Mouse (Mus musculus) kidney, postnatal 36 days (tissue): ENCODE results near the gene B430306N03Rik.
"Not testable (repeated sequence)": the region's sequence is repeated elsewhere in the genome, so short reads cannot be mapped to it uniquely, and the experiment has no call there.

Source experiments
- DNase-seq, 2 experiments: peaks; one replicate each; pipeline ENCODE4 v3.0.0; 2021 to 2022; ENCODE audit warnings: mixed read lengths in 2 of 2

B430306N03Rik gene

GRCm38 (mm10) chr17:48318686-48319085 is 2.7 kb downstream of the B430306N03Rik start:
- DNase-seq: no peak

GRCm38 (mm10) chr17:48321279-48321678 is 5.3 kb downstream of the B430306N03Rik start:
- DNase-seq: no peak

DNA sequence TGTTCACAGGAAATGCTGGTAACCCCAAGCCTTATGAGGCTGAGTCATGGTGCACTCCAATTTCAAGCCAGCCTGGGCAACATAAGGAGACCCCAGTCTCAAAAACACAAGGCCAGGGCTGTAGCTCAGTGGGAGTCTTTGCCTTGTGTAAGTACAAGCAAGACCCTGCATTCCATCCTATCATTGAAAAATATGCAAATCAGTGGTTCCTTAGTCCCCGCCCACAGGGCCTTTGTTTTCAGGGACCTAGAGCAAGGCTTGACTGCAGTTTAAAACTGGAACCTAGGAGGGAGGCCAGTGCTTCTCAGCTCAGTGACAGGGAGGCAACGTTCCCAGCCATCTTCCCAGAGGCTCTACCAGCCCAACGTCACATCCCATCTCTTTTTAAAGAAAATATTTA is 7.3 kb downstream of the B430306N03Rik start:
- DNase-seq: no peak

DNA sequence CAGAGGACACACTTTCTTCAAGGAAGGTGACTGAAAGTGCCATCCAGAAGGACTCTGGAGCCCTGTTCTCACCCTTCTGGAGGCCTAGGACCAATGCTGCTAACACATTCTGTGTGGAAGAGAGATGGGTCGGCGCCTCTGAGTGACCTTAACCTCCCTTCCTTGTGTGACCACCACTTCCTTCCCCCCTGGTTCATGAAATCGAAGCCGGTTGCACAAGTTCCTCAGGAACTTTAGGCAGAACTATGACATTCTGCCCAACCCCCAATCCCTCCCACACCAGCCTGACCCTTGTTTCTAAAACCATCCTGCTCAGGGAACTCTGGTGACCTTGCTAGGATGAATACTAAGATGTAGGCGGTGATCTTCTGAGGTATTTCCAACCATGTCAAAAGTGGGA is 8.3 kb downstream of the B430306N03Rik start:
- DNase-seq: no peak

DNA sequence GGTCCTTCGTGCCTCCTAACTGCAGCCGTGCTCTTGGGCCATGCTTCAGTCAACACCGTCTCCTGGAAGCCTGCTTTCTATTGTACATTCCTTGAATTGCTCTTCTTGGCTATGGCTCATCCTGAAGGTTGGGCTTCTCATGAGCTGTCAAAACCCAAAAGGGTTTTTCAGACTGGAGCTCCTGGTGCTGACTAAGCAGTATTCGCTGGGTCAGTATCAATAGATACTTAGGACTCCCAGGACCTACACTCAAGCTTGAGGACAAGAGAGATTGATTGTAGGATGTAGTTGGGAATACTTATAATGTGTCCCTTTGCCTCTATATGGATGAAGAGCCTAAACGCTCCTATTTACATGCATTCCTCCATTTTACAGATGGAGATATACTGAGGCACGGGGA is 9.2 kb downstream of the B430306N03Rik start:
- no peak for DNase-seq

GRCm38 (mm10) chr17:48325638-48326037 is 9.7 kb downstream of the B430306N03Rik start:
- no peak for DNase-seq

DNA sequence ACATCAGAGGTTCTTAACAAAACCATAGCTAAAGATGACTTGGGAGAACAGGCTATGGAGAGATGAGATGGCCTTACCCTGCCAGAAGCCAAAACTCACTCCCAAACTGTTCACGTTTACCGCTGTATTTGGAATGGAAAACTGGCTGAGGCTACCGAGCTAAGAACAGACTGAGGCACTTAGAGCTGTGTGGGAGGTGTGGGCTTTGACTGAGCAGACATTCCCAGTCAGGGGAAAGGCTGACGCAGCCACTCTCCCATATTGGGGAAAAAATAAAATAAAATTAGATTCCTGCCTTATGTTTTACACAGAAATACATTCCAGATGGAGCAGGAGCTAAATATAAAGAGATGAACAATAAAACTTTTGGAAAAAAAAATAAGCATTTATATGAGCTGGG is 10.7 kb downstream of the B430306N03Rik start:
- DNase-seq: no peak

DNA sequence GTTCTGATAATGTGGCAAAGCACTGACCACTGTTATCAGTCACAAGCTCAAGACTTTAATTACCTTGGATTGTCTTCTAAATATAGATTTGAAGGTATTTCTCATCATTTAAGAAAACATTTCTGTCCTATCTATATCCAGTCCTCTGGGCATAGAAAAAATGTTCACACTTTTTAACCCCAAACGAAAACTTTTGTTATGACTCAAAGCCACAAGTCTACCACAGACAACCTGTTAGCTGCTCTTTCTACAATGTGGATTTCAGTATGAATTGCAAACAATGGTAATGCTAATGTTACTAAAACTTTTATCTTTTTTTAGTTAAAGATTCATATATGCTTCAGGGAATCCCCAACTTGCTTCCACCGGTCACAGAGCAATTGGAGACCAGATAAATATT is 16.6 kb downstream of the B430306N03Rik start:
- DNase-seq: no peak

DNA sequence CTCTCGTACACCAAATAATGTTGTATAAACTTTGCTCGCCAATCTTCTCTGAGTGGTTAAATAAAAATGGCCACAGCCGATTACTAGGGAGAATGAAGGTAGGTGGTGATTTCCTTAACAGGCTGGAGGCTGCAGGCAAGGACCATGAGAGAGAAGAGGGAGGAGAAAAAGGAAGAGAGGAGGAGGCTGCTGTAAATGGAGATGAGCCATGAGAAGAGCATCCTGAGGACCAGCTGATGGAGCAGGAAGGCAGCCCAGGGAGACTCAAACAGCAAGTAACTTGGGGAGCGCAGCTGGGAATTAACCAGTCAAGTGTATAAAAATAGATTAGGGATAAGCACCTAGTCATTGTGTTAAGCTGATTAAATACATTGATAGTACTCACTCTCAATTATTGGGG is 18.2 kb downstream of the B430306N03Rik start:
- no peak for DNase-seq

DNA sequence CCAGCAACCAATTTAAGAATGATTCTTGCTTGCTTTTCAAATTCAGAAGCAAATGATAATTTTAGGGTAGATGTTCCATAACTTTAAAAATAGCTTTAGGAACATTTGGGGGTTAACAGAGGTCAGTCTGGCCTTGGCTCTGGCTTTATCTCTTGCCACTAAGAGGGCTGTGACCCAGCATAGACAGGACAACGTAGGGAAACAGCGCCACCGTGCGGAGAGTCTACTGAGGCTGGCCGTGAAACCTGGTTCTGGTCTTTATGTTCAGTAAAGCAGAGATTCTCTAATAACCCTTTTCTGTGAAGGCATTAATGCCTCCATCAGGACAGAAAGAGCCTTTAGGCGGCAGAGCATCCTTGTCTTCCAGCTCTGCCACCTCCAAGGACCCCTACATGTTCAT is 20.9 kb downstream of the B430306N03Rik start:
- DNase-seq: peak; percentile 73 to 92

DNA sequence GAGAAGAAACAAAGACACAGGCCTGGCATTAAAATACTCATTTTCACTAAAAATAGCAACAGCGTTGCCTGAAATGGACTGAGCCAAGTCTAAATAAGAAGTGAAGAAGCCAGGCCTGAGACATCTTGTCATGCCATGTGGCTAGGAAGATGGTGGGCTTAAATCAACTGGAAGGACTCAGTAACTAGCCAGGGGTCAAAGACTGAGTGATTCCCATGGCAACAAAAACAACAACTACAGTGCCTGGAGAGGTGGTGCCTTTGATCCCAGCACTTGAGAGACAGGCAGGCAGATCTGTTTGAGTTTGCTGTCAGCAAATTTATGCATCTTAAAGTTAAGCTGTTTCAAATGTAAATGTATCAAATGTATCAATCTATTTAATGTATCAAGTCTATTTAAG is 24.3 kb downstream of the B430306N03Rik start:
- no peak for DNase-seq

- DNase-seq: no peak
These were observed 26.0 kb downstream of the B430306N03Rik start for GRCm38 (mm10) chr17:48341947-48342346.

GRCm38 (mm10) chr17:48343065-48343464 is 27.1 kb downstream of the B430306N03Rik start:
- no peak for DNase-seq

DNA sequence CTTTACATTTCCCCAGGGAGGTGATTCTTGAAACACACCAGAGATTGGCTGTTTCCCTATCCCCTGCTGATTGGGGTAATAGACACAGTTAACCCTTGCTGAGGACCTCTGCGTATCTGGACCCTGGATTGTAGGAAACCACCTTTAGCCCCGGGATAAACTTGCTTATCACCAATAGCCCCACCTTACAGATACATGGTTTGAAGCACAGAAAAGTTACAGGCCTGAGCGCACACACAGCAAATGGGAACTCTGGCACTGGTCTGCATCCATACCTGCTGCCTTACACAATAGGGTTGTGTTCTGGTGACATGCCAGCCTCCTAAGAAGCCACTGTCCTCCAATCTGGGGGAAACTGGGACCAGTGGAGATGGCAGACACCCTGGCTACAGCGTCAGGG is 29.9 kb downstream of the B430306N03Rik start:
- no peak for DNase-seq

- no peak for DNase-seq
These were observed 30.3 kb downstream of the B430306N03Rik start, which contains the start of gene Trem2 for GRCm38 (mm10) chr17:48346231-48346630. TSS of gene Trem2 (plus strand) at chr17:48346401.

DNA sequence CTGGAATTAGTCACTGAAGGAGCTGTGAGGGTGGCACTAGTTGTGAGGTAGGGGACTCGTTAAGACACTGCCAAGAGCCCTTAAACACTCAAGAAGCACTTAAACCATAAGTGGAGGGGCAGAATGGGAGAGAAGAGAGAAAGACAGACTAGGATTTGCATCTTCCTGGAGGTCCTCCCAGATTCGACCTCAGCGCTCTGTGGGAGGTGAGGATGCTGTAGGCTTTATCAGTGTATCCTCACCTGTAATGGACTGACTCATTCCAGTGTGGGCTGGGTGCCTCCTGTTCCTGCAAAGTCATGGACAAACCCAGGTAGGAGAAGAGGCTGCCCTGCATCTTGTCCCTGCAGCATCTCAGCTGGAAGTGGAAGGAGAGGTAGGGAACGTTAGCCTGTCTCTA is 30.9 kb downstream of the B430306N03Rik start:
- DNase-seq: no peak

DNA sequence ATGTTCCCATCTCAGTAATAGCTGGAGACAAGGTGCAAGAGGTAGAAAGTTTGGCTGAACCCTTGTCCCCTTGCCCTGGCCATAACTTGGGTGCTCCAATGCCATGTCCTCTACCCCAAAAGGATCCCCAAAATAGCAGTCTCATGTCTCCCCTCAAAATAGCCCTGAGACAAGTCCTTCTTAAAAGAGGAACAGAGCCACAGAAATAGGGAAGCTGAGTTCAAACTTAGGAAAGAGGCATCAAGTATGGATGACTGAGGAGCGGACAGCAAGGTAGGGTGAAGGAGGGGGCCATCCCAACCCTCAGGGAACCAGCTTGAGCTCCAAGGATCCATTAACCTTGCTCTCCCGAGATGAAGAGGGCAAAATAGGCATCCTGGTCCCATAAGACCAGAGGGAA is 31.3 kb downstream of the B430306N03Rik start:
- no peak for DNase-seq

DNA sequence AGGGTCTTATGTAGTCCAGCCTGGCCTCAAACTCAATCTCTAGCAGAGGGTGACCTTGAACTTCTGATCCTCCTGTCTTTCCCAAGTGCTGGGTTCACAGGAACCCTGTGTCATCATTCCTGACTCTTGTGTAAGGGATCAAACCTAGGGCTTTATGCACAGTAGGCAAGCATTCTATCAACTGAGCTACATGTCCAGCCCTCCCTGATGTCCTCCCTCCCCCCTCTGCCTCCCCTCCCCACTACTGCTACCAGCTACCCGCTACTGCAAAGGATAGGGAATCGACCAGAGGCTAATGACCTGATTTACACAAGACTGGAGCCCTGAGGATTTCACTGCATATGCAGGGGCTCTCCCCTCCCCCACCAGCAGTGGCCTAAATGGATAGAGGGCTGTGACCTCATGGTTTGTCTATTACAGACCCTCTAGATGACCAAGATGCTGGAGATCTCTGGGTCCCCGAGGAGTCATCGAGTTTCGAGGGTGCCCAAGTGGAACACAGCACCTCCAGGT is 34.8 kb downstream of the B430306N03Rik start:
- no peak for DNase-seq

- not testable (repeated sequence) for DNase-seq
These were observed 37.0 kb downstream of the B430306N03Rik start for GRCm38 (mm10) chr17:48352976-48353375.

DNA sequence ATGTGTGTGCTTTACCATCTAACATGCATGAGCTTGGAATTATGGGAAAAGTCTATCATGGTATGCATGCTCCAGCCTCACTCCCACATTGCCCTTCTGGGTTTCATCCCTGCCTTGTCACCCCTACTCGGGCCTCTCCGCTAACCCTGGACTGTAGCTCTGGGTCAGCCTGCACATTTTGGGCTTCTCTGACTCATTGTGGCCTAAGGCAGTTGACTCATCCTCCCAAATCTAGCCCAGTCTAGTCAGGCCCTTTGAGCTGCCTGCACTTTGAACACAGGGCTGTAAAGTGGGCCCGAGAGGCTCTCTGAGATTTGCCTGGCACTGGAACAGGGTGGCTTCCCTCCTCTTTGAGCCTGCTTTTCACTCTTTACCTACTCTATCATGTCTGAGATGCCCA is 39.9 kb downstream of the B430306N03Rik start:
- no peak for DNase-seq

- DNase-seq: no peak
These were observed 42.0 kb downstream of the B430306N03Rik start for GRCm38 (mm10) chr17:48357892-48358291.

DNA sequence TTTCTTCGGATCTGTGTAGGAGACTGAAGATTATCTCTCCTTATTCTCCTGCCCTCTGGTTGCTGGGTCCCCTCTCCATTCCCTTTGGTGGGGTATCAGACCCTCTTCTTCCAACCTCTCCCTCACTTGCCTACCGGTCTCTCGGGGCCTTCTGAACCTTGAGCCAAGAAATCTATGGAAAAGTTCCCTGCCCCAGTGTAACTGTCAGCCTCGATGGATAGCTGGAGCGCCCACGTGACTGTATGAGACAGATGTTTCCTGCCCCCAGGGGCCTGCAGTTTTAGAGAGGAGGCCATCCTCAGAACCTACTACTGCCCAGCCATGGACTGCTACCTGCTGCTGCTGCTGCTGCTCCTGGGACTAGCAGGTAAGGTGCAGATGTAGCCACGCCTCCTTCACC is 43.7 kb downstream of the B430306N03Rik start, which contains the start of gene Treml1:
Treml1 (plus strand) TSS at position 301 of the 400 bp plus-strand sequence.
- no peak for DNase-seq

GRCm38 (mm10) chr17:48360462-48360861 is 44.5 kb downstream of the B430306N03Rik start:
- DNase-seq: no peak

DNA sequence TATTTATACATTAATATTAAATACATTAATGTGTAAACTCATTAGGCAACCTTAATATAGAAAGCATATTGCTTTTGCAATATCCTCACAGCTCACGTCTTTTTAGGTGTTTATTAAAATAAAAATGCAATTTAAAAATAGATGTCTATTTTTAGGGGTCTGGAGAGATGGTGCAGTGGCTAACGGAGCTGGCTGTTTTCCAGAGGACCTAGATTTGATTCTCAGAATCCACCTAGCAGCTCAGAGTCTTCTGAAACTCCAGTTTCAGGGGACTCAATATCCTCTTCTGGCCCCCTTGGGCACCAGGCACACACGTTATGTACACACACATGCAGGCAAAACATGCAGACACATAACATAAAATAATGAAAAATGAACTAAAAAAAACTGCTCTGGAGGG is 46.4 kb downstream of the B430306N03Rik start:
- no peak for DNase-seq

DNA sequence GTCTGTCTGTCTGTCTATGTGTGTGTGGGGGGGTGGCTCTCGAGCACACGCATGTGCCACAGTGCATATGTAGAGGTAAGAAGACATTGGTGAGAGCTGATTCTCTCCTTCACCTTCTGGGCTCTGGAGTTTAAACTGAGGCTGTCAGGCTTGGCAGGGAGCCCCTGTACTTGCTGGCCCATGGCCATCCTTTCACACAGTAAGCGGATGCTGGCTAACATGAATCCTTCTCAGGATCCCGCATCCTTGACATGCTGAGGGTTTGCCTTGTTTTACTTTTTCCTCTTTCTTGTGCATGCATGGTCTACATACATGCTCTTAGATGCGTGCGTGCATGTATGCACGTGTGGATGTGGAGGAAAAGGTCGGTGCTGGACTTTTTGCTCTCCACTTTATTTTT is 47.0 kb downstream of the B430306N03Rik start:
- DNase-seq: peak; percentile 27 to 74
